Mouse (Mus musculus) midbrain, embryonic 10.5 days (tissue): ENCODE results near the gene Il27ra. TPM values are rescaled to one million over a fixed set of nuclear protein-coding genes. Genes with fewer than 3 reads are reported as not detected.
"Not testable (repeated sequence)": the region's sequence is repeated elsewhere in the genome, so short reads cannot be mapped to it uniquely, and the experiment has no call there.

Experiments used
- DNase-seq: peaks from one replicate; pipeline ENCODE4 v3.0.0-alpha.2; 2017; ENCODE audit warnings: low spot score
- H3K27ac ChIP-seq: fragments of 300-500 bp; sonication (generic); replicated peaks from 2 replicates; pipeline ENCODE4 v1.5.1; 2016; ENCODE audit warnings: mild to moderate bottlenecking
- H3K27me3 ChIP-seq: fragments of 300-500 bp; sonication (generic); 2 replicates; pipeline ENCODE4 v1.6.1; 2016; ENCODE audit warnings: low read depth, mild to moderate bottlenecking; ENCODE audit not compliant: poor library complexity, severe bottlenecking
- H3K36me3 ChIP-seq: fragments of 300-500 bp; sonication (generic); 2 replicates; pipeline ENCODE4 v1.6.1; 2016; ENCODE audit warnings: mild to moderate bottlenecking, moderate library complexity
- H3K4me1 ChIP-seq: fragments of 300-500 bp; sonication (generic); 2 replicates; pipeline ENCODE4 v1.6.1; 2016
- H3K4me3 ChIP-seq: fragments of 300-500 bp; sonication (generic); 2 replicates; pipeline ENCODE4 v1.5.1; 2016; ENCODE audit warnings: mild to moderate bottlenecking, moderate library complexity
- H3K9me3 ChIP-seq: fragments of 300-500 bp; sonication (generic); replicated peaks from 2 replicates; pipeline ENCODE4 v1.6.1; 2016; ENCODE audit warnings: mild to moderate bottlenecking
- WGBS: fragments of 180-500 bp; shearing (Covaris S2); methylation state at CpG from one replicate; pipeline ENCODE4 v1.1.7; 2016; 5-methylcytosine and 5-hydroxymethylcytosine counted together
- microRNA counts: library from miRNA; unstranded; fragments of <30 nt; microRNA quantifications from one replicate; lab custom pipeline; 2017
- microRNA-seq: library from miRNA; unstranded; fragments of <30 nt; microRNA quantifications from one replicate; pipeline ENCODE4, GENCODE M21; 2017
- polyA plus RNA-seq: library from polyadenylated mRNA; unstranded; fragments of >200 nt; fragmentation: Nextera tagmentation; extraction: Ambion mirVana; gene quantifications from 2 replicates; pipeline ENCODE4 v1.2.1, GENCODE M21; 2016

Gene Il27ra
- polyA plus RNA-seq, 1 experiment from 2014 or later, result 0.17 TPM

- Histone ChIP-seq H3K27ac (peak overlapping the region; percentile 94), H3K4me1 (peaks cover 41% of the 10 kb centered on the region), H3K36me3 (peaks cover 60% of the 10 kb centered on the region), H3K27me3 (peaks cover 42% of the 10 kb centered on the region), H3K4me3 (peak overlapping the region; percentile 87), H3K9me3 (no peaks in the 10 kb centered on the region)
- under 1% methylated on average over 65 of the region's 103 CpGs for WGBS
- peak; percentile 89 for DNase-seq
Measured at GRCm38 (mm10) chr8:83996567-83997505, 45.6 kb downstream of the Il27ra start.

- H3K27ac ChIP-seq, result peak overlapping the region; percentile 94
- H3K9me3 ChIP-seq, result no peaks in the 10 kb centered on the region
- WGBS, result 10% methylated on average over 12 of the region's 12 CpGs
- peak; percentile 26 for DNase-seq
- peak overlapping the region; percentile 87 for H3K4me3 ChIP-seq
- peaks cover 34% of the 10 kb centered on the region for H3K27me3 ChIP-seq
- peaks cover 60% of the 10 kb centered on the region for H3K36me3 ChIP-seq
- peaks cover 32% of the 10 kb centered on the region for H3K4me1 ChIP-seq
Measured at GRCm38 (mm10) chr8:83995973-83996372, 46.4 kb downstream of the Il27ra start.

- H3K4me1 ChIP-seq, result peaks cover 21% of the 10 kb centered on the region
- peaks cover 60% of the 10 kb centered on the region for H3K36me3 ChIP-seq
- no peak overlapping the region for H3K27ac ChIP-seq
- no peaks in the 10 kb centered on the region for H3K9me3 ChIP-seq
- H3K4me3 ChIP-seq, result no peak overlapping the region
- no peak for DNase-seq
- peaks cover 14% of the 10 kb centered on the region for H3K27me3 ChIP-seq
- 92% methylated on average over 3 of the region's 3 CpGs for WGBS
Measured at GRCm38 (mm10) chr8:83994030-83994429, 48.4 kb downstream of the Il27ra start.

GRCm38 (mm10) chr8:83992488-83992887 is 49.9 kb downstream of the Il27ra start:
- DNase-seq, result no peak
- Histone ChIP-seq H3K4me1 (peaks cover 14% of the 10 kb centered on the region), H3K36me3 (peaks cover 75% of the 10 kb centered on the region), H3K27ac (no peak overlapping the region), H3K4me3 (no peak overlapping the region), H3K27me3 (peaks cover 11% of the 10 kb centered on the region; the same call in 1 of the 2 replicates), H3K9me3 (no peaks in the 10 kb centered on the region)
- WGBS, result 80% methylated on average over 2 of the region's 2 CpGs

GRCm38 (mm10) chr8:83990170-83990569 is 52.2 kb downstream of the Il27ra start:
- Histone ChIP-seq H3K36me3 (peaks cover 96% of the 10 kb centered on the region), H3K4me1 (no peaks in the 10 kb centered on the region), H3K4me3 (no peak overlapping the region), H3K9me3 (no peaks in the 10 kb centered on the region), H3K27me3 (peaks cover 7% of the 10 kb centered on the region; the same call in 1 of the 2 replicates), H3K27ac (no peak overlapping the region)
- 94% methylated on average over 14 of the region's 14 CpGs for WGBS
- DNase-seq, result no peak

- Histone ChIP-seq H3K4me1 (no peaks in the 10 kb centered on the region), H3K9me3 (no peaks in the 10 kb centered on the region), H3K27ac (no peak overlapping the region), H3K36me3 (peaks cover 96% of the 10 kb centered on the region), H3K4me3 (no peak overlapping the region), H3K27me3 (no peaks in the 10 kb centered on the region)
- WGBS, result 91% methylated on average over 7 of the region's 7 CpGs
- no peak for DNase-seq
Measured at GRCm38 (mm10) chr8:83989243-83989642, 53.1 kb downstream of the Il27ra start.

- WGBS, result 94% methylated on average over 2 of the region's 2 CpGs
- not testable (repeated sequence) for H3K4me1 ChIP-seq, H3K27me3 ChIP-seq, DNase-seq, H3K27ac ChIP-seq, H3K9me3 ChIP-seq, H3K4me3 ChIP-seq
- peaks cover 95% of the 10 kb centered on the region for H3K36me3 ChIP-seq
Measured at GRCm38 (mm10) chr8:83983222-83983621, 59.2 kb downstream of the Il27ra start.

GRCm38 (mm10) chr8:83982449-83982848 is 59.9 kb downstream of the Il27ra start:
- Histone ChIP-seq H3K27ac (no peak overlapping the region), H3K4me3 (no peak overlapping the region), H3K27me3 (no peaks in the 10 kb centered on the region), H3K36me3 (peaks cover 92% of the 10 kb centered on the region), H3K9me3 (no peaks in the 10 kb centered on the region), H3K4me1 (peaks cover 11% of the 10 kb centered on the region)
- DNase-seq, result no peak
- WGBS, result 87% methylated on average over 4 of the region's 4 CpGs

GRCm38 (mm10) chr8:83981533-83981932 is 60.9 kb downstream of the Il27ra start:
- no peak for DNase-seq
- H3K4me1 ChIP-seq, result peaks cover 20% of the 10 kb centered on the region
- H3K27me3 ChIP-seq, result no peaks in the 10 kb centered on the region
- 95% methylated on average over 7 of the region's 7 CpGs for WGBS
- no peaks in the 10 kb centered on the region for H3K9me3 ChIP-seq
- H3K27ac ChIP-seq, result no peak overlapping the region
- H3K36me3 ChIP-seq, result peaks cover 83% of the 10 kb centered on the region
- no peak overlapping the region for H3K4me3 ChIP-seq

GRCm38 (mm10) chr8:83980845-83981244 is 61.5 kb downstream of the Il27ra start:
- 88% methylated on average over 8 of the region's 8 CpGs for WGBS
- no peak overlapping the region for H3K4me3 ChIP-seq
- H3K4me1 ChIP-seq, result peaks cover 20% of the 10 kb centered on the region
- H3K27me3 ChIP-seq, result no peaks in the 10 kb centered on the region
- no peak for DNase-seq
- H3K9me3 ChIP-seq, result no peaks in the 10 kb centered on the region
- no peak overlapping the region for H3K27ac ChIP-seq
- peaks cover 76% of the 10 kb centered on the region for H3K36me3 ChIP-seq

MicroRNAs encoded within 50 kb of the gene (microRNA counts, 519-probe panel; counts per million panel counts)
- microRNA mmu-miR-1199 (lab: Ali Mortazavi, UCI) (not detected), microRNA mmu-miR-709 (lab: Ali Mortazavi, UCI) (1,301 counts per million, percentile 2 among the panel's probes with 10 or more counts)

Small RNA genes lying within 50 kb of the gene (microRNA-seq; reads per million reads assigned to microRNA genes)
- gene Mir1199 (2.1 reads per million), gene Mir709 (not detected), gene Mir8111 (4.8 reads per million, percentile 11 among the genes with 10 or more reads in this experiment)

Other genes with a start within 250 kb of the Il27ra start
- 8.6 and 11.3 TPM in 2 replicates for gene Adgrl1, start 142.5 kb downstream of the Il27ra start, polyA plus RNA-seq
- gene Gm10644, start 87.4 kb downstream of the Il27ra start, polyA plus RNA-seq, result 0.94 and 1.0 TPM in 2 replicates
- 106 and 115 TPM in 2 replicates for gene Asf1b, start 87.1 kb downstream of the Il27ra start, polyA plus RNA-seq
- gene Prkaca, start 69.6 kb downstream of the Il27ra start, polyA plus RNA-seq, result 169 and 178 TPM in 2 replicates
- 8.0 and 8.5 TPM in 2 replicates for gene Samd1, start 44.9 kb downstream of the Il27ra start, polyA plus RNA-seq
- gene 1700067K01Rik, start 41.1 kb downstream of the Il27ra start, polyA plus RNA-seq, result 0.68 and 0.99 TPM in 2 replicates
- 0.20 and 0.67 TPM in 2 replicates for gene 2210011C24Rik, start 30.4 kb downstream of the Il27ra start, polyA plus RNA-seq
- 7.9 and 8.0 TPM in 2 replicates for gene Palm3, start 21.1 kb downstream of the Il27ra start, polyA plus RNA-seq
- gene Rln3, start 2.4 kb upstream of the Il27ra start, polyA plus RNA-seq, result 0.20 TPM in 1 of 2 replicates, not detected in the other
- 0.69 and 1.6 TPM in 2 replicates for gene Gm10643, start 22.5 kb upstream of the Il27ra start, polyA plus RNA-seq
- 7.7 and 8.6 TPM in 2 replicates for gene Rfx1, start 24.2 kb upstream of the Il27ra start, polyA plus RNA-seq
- gene Dcaf15, start 62.2 kb upstream of the Il27ra start, polyA plus RNA-seq, result 16.3 and 17.5 TPM in 2 replicates
- 0.09 and 0.14 TPM in 2 replicates for gene Podnl1, start 83.4 kb upstream of the Il27ra start, polyA plus RNA-seq
- 14.0 and 18.1 TPM in 2 replicates for gene Cc2d1a, start 105.3 kb upstream of the Il27ra start, polyA plus RNA-seq
- 2.4 TPM in 2 replicates for gene 4930432K21Rik, start 105.4 kb upstream of the Il27ra start, polyA plus RNA-seq
- gene Nanos3, start 142.6 kb upstream of the Il27ra start, polyA plus RNA-seq, result 3.0 and 5.6 TPM in 2 replicates
- 30.4 and 39.5 TPM in 2 replicates for gene Zswim4, start 194.5 kb upstream of the Il27ra start, polyA plus RNA-seq
- 363 and 389 TPM in 2 replicates for gene D8Ertd738e, start 207.1 kb upstream of the Il27ra start, polyA plus RNA-seq
- 65.5 and 72.0 TPM in 2 replicates for gene Mri1, start 214.7 kb upstream of the Il27ra start, polyA plus RNA-seq
- gene Ccdc130, start 227.8 kb upstream of the Il27ra start, polyA plus RNA-seq, result 23.8 and 24.1 TPM in 2 replicates